Mouse (Mus musculus): ENCODE measurements around the gene Col9a3. TPM values are rescaled to one million over a fixed set of nuclear protein-coding genes. Genes with fewer than 3 reads are reported as not detected.

Col9a3 gene
- total RNA-seq (2015; ENCODE audit: low replicate concordance) (not detected in 2 replicates), total RNA-seq (2017; ENCODE audit: low replicate concordance) (0.94 and 2.2 TPM in 2 replicates)

GRCm38 (mm10) chr2:180597490-180597889 lies at the start of gene Col9a3:
Gene Col9a3 (plus strand): TSS chr2:180597790.
- ATAC-seq (replicated peaks; ENCODE audit: low FRiP score, poor library complexity, severe bottlenecking) = no peak

- no peak for ATAC-seq (replicated peaks; ENCODE audit: low FRiP score, poor library complexity, severe bottlenecking)
These were observed 45.2 kb upstream of the Col9a3 start for GRCm38 (mm10) chr2:180552340-180552739.

- no peak for ATAC-seq (replicated peaks; ENCODE audit: low FRiP score, poor library complexity, severe bottlenecking)
These were observed 42.4 kb upstream of the Col9a3 start for GRCm38 (mm10) chr2:180555219-180555618.

DNA sequence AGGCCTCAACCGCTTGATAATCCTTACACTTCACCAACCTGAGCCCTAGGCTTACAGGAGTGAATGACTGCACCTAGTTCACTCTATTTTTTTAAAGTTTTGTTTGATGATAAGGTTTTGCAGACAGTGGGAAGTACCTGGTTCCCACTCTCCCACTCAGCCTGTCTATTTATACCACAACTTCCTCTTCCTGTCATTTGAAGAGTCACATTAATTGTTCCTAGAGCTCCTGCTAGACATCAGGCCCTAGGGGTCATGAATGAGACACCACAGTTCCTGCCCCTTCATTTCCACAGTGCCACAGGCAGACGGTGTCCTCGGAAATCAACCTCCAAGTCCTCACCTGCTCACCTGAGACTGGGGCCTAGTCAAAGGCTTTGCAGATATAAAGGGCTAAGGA lies 41.1 kb upstream of the Col9a3 start:
- no peak for ATAC-seq (replicated peaks; ENCODE audit: low FRiP score, poor library complexity, severe bottlenecking)

DNA sequence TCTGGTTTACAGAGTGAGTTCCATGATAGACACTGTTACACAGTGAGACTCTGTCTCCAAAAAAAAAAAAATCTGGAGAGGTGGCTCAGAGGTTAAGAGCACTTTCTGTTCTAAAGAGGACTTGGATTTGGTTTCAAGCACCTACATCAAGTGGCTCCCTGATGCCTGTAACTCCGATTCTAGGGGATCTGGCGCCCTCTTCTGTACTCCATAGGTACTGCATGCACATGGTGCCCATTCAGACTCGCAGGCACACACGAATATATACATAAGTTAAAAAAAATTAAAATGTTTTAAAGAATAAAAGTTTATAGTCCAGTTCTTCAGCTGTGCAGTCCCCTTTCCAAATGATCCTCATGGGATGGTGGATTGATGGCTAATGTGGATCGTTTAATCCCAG lies 37.3 kb upstream of the Col9a3 start:
- peak; percentile 54 for ATAC-seq (replicated peaks; ENCODE audit: low FRiP score, poor library complexity, severe bottlenecking)

GRCm38 (mm10) chr2:180562146-180562545 lies 35.4 kb upstream of the Col9a3 start:
- ATAC-seq (replicated peaks; ENCODE audit: low FRiP score, poor library complexity, severe bottlenecking) = no peak

DNA sequence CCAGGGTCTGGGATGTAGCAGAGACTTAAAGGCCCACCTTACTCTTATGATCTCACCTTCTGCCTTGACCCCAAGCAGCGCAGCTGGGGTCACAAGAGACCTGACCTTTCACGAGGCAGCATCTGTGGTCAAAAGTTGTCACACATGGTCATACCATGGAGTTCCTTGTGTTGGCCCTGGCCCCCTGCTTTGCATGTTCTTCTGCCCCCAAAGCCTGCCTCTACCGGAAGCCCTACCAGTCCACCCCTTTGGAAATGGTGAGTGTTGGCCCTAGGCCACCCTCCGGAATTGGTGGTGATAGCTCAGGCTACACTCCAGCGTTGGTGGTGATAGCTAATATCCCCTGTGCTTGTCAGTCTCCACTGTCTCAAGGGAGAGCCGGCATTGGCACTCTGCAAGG lies 34.3 kb upstream of the Col9a3 start:
- no peak for ATAC-seq (replicated peaks; ENCODE audit: low FRiP score, poor library complexity, severe bottlenecking)

- ATAC-seq (replicated peaks; ENCODE audit: low FRiP score, poor library complexity, severe bottlenecking) = no peak
These were observed 33.7 kb upstream of the Col9a3 start for GRCm38 (mm10) chr2:180563841-180564240.

DNA sequence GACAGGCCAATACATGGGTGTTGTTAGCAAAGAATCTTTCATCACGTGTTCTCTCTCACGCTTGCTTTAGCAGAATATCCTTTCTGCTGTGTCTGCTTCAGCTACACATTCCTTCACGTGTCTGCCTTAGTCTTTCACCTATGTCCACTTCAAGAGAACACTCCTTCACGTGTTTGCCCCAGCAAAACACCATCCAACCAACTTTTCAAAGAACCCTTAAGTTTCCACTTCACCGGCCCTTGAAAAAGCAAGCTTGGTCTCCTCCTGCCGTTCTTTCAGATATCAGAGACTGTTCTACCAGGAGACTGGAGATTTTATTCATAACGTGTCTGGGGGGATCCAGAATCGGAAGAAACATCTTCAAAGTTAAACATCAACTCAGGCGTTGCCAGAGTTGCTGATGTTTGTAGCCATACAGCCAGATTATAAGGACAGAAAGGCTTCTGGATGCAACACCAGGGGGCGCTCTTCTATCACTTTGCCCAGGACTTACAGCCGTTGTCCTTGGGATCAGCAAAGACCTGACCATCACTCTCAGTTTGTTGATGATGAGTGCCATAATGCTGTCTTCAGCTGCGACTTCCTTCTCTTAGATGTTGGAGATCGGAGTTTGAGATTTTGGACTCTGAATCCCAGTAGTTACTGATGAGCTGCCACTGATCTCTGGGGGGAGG lies 31.2 kb upstream of the Col9a3 start:
- 0 out of 2 replicates have a peak, but pooled peaks have one; percentile 61 for ATAC-seq (replicated peaks; ENCODE audit: low FRiP score, poor library complexity, severe bottlenecking)

DNA sequence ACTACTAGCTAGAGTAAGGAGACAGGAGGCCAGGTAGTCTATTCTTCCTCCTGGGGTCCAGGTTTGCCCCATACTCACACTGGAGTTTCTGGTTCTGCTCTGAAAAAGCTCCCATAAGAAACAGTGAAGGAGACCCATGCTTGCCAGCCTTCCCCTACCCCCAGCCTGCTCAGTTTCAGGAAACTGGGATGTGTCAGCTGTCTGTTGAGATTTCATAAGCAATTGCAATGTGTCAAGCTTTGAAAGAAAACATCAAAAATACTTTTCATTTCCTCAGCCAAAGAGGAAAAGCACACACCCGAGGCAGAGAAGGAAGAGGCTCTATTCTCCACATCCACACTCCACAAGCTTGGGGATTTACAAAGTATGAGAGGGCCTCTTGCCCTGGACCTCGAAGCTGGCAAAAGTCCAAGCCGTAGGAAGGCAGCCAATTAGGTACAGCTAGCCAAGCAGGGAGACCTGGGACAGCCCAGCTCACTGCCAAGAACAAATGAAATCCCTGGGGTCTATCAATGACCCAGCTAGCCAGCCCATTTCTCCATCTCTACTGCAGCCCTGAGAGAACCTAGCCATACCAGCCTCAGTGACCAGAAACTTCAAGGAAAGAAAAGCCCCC lies 28.5 kb upstream of the Col9a3 start:
- ATAC-seq (replicated peaks; ENCODE audit: low FRiP score, poor library complexity, severe bottlenecking) = no peak

DNA sequence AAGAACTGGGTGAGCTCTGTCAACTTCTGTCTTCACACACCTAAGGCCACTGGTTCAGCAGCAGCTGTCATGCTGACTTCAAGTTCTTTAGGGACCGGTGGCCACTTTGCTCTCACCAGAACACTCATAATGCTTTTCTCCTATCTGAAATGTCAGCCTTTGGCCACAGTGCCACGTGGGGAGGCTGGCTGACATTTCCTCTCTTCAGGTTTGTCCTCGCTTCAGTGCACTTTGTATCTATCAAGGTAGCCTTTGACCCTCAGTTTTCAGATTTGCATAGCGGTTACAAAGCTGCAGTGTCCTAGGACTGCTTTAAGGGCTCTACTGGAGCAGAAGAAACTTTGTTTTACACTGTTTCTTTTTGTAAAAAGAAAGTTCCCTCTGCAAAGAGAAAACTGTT lies 21.1 kb upstream of the Col9a3 start:
- no peak for ATAC-seq (replicated peaks; ENCODE audit: low FRiP score, poor library complexity, severe bottlenecking)

DNA sequence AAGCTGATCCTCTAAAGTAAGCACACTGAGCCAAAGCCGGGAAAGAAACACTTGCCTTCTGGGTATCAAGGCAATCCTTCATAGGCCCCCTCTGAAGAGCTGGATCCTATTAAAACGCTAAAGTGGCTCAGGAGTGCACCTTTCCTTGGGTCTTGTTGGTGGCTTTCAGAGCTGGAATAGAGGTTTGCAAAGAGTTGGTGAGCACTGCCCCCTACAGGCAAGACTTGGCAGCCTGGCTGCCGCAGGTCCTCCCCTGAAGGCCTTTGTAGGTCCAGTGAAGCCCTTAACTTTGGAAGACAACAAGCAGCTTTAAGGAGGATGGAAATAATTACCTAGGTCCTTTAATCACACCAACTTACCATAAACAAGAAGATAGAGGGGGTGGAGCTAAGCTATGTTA lies 18.9 kb upstream of the Col9a3 start:
- ATAC-seq (replicated peaks; ENCODE audit: low FRiP score, poor library complexity, severe bottlenecking) = peak; percentile 54; the same call in 1 of the 2 replicates

DNA sequence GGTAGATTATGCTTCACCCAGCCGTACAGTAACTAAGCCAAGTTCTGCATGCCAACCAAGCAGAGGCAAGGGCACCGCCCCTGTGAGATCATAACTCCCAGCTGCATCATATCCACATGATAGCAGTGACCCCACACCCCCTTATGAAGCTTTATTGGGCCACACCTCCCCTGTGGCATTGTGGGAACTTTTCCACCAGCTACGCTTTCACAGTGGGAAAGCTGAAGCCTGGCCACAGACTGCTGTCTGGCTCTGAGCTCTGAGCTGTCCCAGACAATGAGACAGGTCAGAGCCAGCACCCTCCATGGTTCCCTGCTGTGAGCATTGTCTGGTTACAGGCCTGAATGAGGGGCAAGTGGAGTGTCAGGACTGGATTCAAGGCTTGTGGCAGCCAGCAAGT lies 16.6 kb upstream of the Col9a3 start, which contains the start of gene Mrgbp:
TSS of gene Mrgbp (plus strand) at position 303 of the 400 bp plus-strand sequence.
- ATAC-seq (replicated peaks; ENCODE audit: low FRiP score, poor library complexity, severe bottlenecking) = no peak

- peak; percentile 84 for ATAC-seq (replicated peaks; ENCODE audit: low FRiP score, poor library complexity, severe bottlenecking)
These were observed 15.0 kb upstream of the Col9a3 start for GRCm38 (mm10) chr2:180582481-180583153.

DNA sequence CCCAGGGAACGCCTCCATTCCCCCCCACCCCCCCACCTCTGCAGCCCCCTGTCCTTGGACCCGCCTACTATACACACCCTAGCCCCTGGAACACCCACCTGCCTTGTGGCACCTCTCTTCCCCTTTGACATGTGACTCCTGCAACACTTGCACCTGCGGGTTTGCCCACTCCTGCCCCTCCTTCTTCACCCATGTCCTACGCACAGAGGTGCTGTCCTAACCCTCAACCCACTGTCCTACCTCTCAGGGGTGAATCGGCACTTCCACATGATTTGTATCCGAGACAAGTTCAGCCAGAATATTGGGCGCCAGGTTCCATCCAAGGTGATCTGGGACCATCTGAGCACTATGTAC lies 14.5 kb upstream of the Col9a3 start:
- ATAC-seq (replicated peaks; ENCODE audit: low FRiP score, poor library complexity, severe bottlenecking) = no peak

- ATAC-seq (replicated peaks; ENCODE audit: low FRiP score, poor library complexity, severe bottlenecking) = peak; percentile 10; the same call in 1 of the 2 replicates
These were observed 8.9 kb upstream of the Col9a3 start for GRCm38 (mm10) chr2:180588736-180589122.

DNA sequence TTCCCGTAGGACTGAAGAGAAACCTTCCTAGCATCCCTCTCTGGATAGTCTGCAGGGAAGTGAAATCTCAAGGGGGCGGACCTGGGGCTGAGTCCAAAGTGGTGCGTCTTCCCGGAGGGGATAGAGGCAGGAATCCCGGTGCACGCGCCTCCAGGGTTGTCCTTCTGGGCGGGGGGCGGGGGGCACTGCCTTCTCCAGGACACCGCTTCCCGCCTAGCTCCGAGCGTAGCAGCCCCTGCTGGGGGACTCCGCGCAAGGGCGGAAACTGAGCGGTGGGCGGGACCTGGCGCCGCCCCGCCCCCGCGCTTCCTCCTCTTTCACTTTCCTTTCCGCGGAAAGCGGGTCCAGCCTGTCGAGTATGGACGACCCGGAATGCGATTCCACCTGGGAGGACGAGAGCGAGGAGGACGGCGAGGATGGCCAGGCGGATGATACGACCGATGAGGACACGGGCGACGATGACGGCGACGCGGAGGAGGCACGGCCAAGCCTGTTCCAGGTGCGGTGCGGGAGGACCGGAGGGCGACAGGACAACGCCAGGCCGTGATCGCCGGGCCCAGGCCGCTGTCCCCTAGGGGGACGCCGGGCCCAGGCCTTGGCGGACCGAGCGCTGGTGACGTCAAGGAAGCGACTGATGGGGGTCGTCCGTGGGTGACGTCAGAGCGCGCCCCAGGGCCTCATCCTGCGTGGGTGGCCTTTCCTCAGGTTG lies 8.3 kb upstream of the Col9a3 start, which contains the start of gene Ogfr:
TSS of gene Ogfr (plus strand) at position 123 of the 709 bp plus-strand sequence.
- peak; percentile 88 for ATAC-seq (replicated peaks; ENCODE audit: low FRiP score, poor library complexity, severe bottlenecking)

GRCm38 (mm10) chr2:180598157-180598705 lies 641 bp downstream of the Col9a3 start:
- no peak for ATAC-seq (replicated peaks; ENCODE audit: low FRiP score, poor library complexity, severe bottlenecking)

DNA sequence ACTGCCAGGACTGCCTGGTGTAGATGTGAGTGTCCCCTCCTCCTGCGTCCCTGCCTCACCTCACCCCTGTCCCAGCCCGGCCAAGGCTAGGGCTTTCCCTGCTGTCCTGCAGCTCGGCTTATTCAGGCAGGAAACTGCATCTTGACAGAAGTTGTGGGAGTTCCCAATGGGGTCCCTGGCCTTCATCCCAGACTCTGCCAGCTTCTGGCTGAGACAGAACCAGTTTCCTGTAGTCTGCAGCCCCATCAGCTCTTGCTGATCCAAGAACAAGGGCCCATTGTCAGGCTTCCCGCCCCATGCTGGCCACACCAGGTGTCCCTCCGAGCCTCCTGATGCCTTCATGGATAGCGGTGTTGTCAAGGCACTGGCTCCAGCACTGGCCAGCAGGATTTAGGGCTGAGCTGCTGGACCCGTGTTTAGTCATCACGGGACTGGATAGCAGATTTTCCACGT lies 3.0 kb downstream of the Col9a3 start:
- no peak for ATAC-seq (replicated peaks; ENCODE audit: low FRiP score, poor library complexity, severe bottlenecking)

GRCm38 (mm10) chr2:180604781-180605180 lies 7.2 kb downstream of the Col9a3 start:
- no peak for ATAC-seq (replicated peaks; ENCODE audit: low FRiP score, poor library complexity, severe bottlenecking)

All from erythroblast, adult 5-6 weeks (primary cell).